In the genomic region with DNA sequence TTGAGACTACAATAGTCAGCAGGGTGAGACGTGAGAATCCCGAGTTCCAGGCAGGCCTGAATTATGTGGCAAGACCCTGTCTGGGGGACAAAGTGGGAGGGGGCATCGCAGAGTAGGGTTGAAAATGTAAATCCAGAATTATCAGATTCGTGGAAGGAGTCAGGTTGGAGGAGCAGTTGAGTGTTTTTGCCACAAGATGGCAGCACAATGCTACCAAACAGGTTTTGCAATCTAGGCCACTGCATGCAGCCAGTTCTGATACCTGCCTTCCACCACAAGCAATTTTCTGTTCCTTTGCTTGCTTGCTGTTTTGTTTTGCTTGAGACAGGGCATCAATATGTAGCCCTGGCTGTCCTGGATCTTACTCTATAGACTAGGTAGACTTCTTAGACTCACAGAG, we compare ENCODE assay signal across 9 mouse cellular contexts. TPM values are rescaled to one million over a fixed set of nuclear protein-coding genes. Genes with fewer than 3 reads are reported as not detected.
DNase-seq lines count a peak whose midpoint lies in the region; ATAC-seq and TF ChIP-seq lines count a peak whose summit lies in the region.
"Had no signal": no experiment of that assay in that cellular context is flagged by ENCODE, and none has a peak within 500 bp of the region (broad histone marks: within the 10 kb centered on the region; RNA-seq: fewer than 3 reads in every experiment).

No protein-coding gene starts in this region.

- H3K27ac ChIP-seq in kidney, embryonic 15.5 days: no peak overlapping the region
- H3K27ac ChIP-seq in forebrain, postnatal 0 days (ENCODE audit: low read depth, low read length): no peak overlapping the region
- no peak overlapping the region for H3K27ac ChIP-seq in midbrain, embryonic 15.5 days
- no peak overlapping the region for H3K27ac ChIP-seq in spleen, adult 2 months (ENCODE audit: insufficient read depth, low read length)
- H3K27ac ChIP-seq: midbrain, embryonic 12.5 days had no signal

- no peak overlapping the region for H3K9ac ChIP-seq in kidney, embryonic 15.5 days
- no peak overlapping the region for H3K9ac ChIP-seq in forebrain, postnatal 0 days
- no peak overlapping the region for H3K9ac ChIP-seq in midbrain, embryonic 15.5 days
- H3K9ac ChIP-seq: midbrain, embryonic 12.5 days had no signal

- H3K4me1 ChIP-seq in kidney, embryonic 15.5 days: peaks cover 8% of the 10 kb centered on the region
- H3K4me1 ChIP-seq in forebrain, postnatal 0 days (ENCODE audit: insufficient read depth): no peaks in the 10 kb centered on the region
- peaks cover 7% of the 10 kb centered on the region for H3K4me1 ChIP-seq in midbrain, embryonic 15.5 days
- no peaks in the 10 kb centered on the region; the same call in 1 of the 2 replicates for H3K4me1 ChIP-seq in spleen, adult 2 months (ENCODE audit: control insufficient read depth, insufficient read depth, insufficient read length)

- peak; percentile 63 for DNase-seq in kidney, adult 11 months
- DNase-seq in cerebellum, adult 11 months: peak; percentile 69
- DNase-seq in forebrain, postnatal 0 days: peak; percentile 87
- DNase-seq in hindlimb bud, embryonic 11.5 days (ENCODE audit: extremely low spot score, low read depth, low spot score): peak; percentile 74
- peak; percentile 74 to 77 for DNase-seq in left cerebral cortex, postnatal 25 days (ENCODE audit: low spot score in 2 of 2)
- DNase-seq in spleen, adult 2 months (ENCODE audit: low read depth in 1 of 2, low spot score in 2 of 2): peak; percentile 60 to 67

- TF ChIP-seq CTCF in forebrain, postnatal 0 days (IDR thresholded peaks at IDR 0.05; ENCODE audit: low read depth): peak; percentile 93
- TF ChIP-seq CTCF in spleen, adult 2 months (IDR thresholded peaks at IDR 0.05; ENCODE audit: extremely low read depth, insufficient read depth, insufficient read length, insufficient replicate concordance): peak; percentile 82; the same call in 1 of the 2 replicates

- peaks cover 41% of the 10 kb centered on the region for H3K36me3 ChIP-seq in kidney, embryonic 15.5 days
- H3K36me3 ChIP-seq in forebrain, postnatal 0 days (ENCODE audit: insufficient read depth): peaks cover 24% of the 10 kb centered on the region
- H3K36me3 ChIP-seq in midbrain, embryonic 15.5 days (replicated peaks): peaks cover 32% of the 10 kb centered on the region
- H3K36me3 ChIP-seq in spleen, adult 2 months (ENCODE audit: control insufficient read depth, insufficient read depth, low read length): peaks cover 3% of the 10 kb centered on the region

- H3K4me3 ChIP-seq in kidney, embryonic 15.5 days (replicated peaks): no peak overlapping the region
- no peak overlapping the region for H3K4me3 ChIP-seq in forebrain, postnatal 0 days (ENCODE audit: low read depth, low read length)
- H3K4me3 ChIP-seq in midbrain, embryonic 15.5 days: no peak overlapping the region
- no peak overlapping the region for H3K4me3 ChIP-seq in spleen, adult 2 months (ENCODE audit: extremely low read depth, insufficient read depth, insufficient read length)
- H3K4me3 ChIP-seq: midbrain, embryonic 12.5 days had no signal

- WGBS in kidney, embryonic 15.5 days: 4% methylated on average over 4 of the region's 4 CpGs
- 5% methylated on average over 4 of the region's 4 CpGs for WGBS in forebrain, postnatal 0 days
- 3% methylated on average over 4 of the region's 4 CpGs for WGBS in midbrain, embryonic 15.5 days
- 9% methylated on average over 4 of the region's 4 CpGs for WGBS in spleen, adult 2 months

- H3K27me3 ChIP-seq in kidney, embryonic 15.5 days: no peaks in the 10 kb centered on the region
- H3K27me3 ChIP-seq in forebrain, postnatal 0 days (ENCODE audit: insufficient read depth, low read length): no peaks in the 10 kb centered on the region
- H3K27me3 ChIP-seq in midbrain, embryonic 15.5 days (replicated peaks): no peaks in the 10 kb centered on the region
- no peaks in the 10 kb centered on the region for H3K27me3 ChIP-seq in spleen, adult 2 months (ENCODE audit: control insufficient read depth, insufficient read depth, low read length)
- H3K27me3 ChIP-seq: midbrain, embryonic 12.5 days had no signal

- H3K4me2 ChIP-seq in kidney, embryonic 15.5 days: no peak overlapping the region
- H3K4me2 ChIP-seq in forebrain, postnatal 0 days (ENCODE audit: low read depth): no peak overlapping the region
- no peak overlapping the region for H3K4me2 ChIP-seq in midbrain, embryonic 15.5 days
- H3K4me2 ChIP-seq: midbrain, embryonic 12.5 days had no signal

- no peak for TF ChIP-seq POLR2A in spleen, adult 2 months (IDR thresholded peaks at IDR 0.05; ENCODE audit: low read depth, low read length)

- no peak for ATAC-seq in kidney, embryonic 15.5 days (replicated peaks; ENCODE audit: low FRiP score)
- ATAC-seq in forebrain, postnatal 0 days: peak; percentile 74
- ATAC-seq in midbrain, embryonic 15.5 days (replicated peaks): 0 out of 2 replicates have a peak, but pooled peaks have one; percentile 15

- intact Hi-C loops in left cerebral cortex, postnatal 25 days (cut with DNase I): loop anchor here (1.0 to 5.0 kb wide), 3 partner anchors 17 to 36 kb away; partner anchors contain the start of gene Capns1

- H3K9me3 ChIP-seq in kidney, embryonic 15.5 days (replicated peaks): no peaks in the 10 kb centered on the region
- no peaks in the 10 kb centered on the region for H3K9me3 ChIP-seq in forebrain, postnatal 0 days (ENCODE audit: low read length)
- no peaks in the 10 kb centered on the region for H3K9me3 ChIP-seq in midbrain, embryonic 15.5 days
- H3K9me3 ChIP-seq: midbrain, embryonic 12.5 days had no signal

RNA-seq across cellular contexts. Expression of gene Cox7a1, which starts 2.6 kb away (rescaled TPM):
- 11.1 and 11.7 TPM in 2 replicates for polyA plus RNA-seq in kidney, embryonic 15.5 days (2015; fragmentation: Nextera tagmentation; extraction: Ambion mirVana)
- total RNA-seq in forebrain, postnatal 0 days (2014; rRNA removed): 1.4 and 1.9 TPM in 2 replicates
- polyA plus RNA-seq in forebrain, postnatal 0 days (2015; fragmentation: Nextera tagmentation; extraction: Ambion mirVana): 4.3 and 4.9 TPM in 2 replicates
- total RNA-seq in left cerebral cortex, postnatal 25 days (2021): 1 to 10 TPM; 5.5 to 6.0 TPM
- 6.5 and 6.8 TPM in 2 replicates for polyA plus RNA-seq in midbrain, embryonic 15.5 days (2015; fragmentation: Nextera tagmentation; extraction: Ambion mirVana)
- 0.43 and 0.52 TPM in 2 replicates for polyA plus RNA-seq in spleen, adult 2 months (2012; rRNA removed)

RNA-seq across cellular contexts. Expression of gene Zfp146, which starts 11.8 kb away (rescaled TPM):
- polyA plus RNA-seq in kidney, embryonic 15.5 days (2015; fragmentation: Nextera tagmentation; extraction: Ambion mirVana): 17.8 and 20.2 TPM in 2 replicates
- total RNA-seq in forebrain, postnatal 0 days (2014; rRNA removed): 72.9 and 87.3 TPM in 2 replicates
- 6.6 and 8.7 TPM in 2 replicates for polyA plus RNA-seq in forebrain, postnatal 0 days (2015; fragmentation: Nextera tagmentation; extraction: Ambion mirVana)
- 10 to 100 TPM; 48.5 to 49.7 TPM for total RNA-seq in left cerebral cortex, postnatal 25 days (2021)
- 13.7 and 15.4 TPM in 2 replicates for polyA plus RNA-seq in midbrain, embryonic 15.5 days (2015; fragmentation: Nextera tagmentation; extraction: Ambion mirVana)
- 7.3 and 8.8 TPM in 2 replicates for polyA plus RNA-seq in spleen, adult 2 months (2012; rRNA removed)

RNA-seq across cellular contexts. Expression of gene Capns1, which starts 17.3 kb away (rescaled TPM):
- polyA plus RNA-seq in kidney, embryonic 15.5 days (2015; fragmentation: Nextera tagmentation; extraction: Ambion mirVana): 90.8 and 98.8 TPM in 2 replicates
- 162 and 176 TPM in 2 replicates for total RNA-seq in forebrain, postnatal 0 days (2014; rRNA removed)
- polyA plus RNA-seq in forebrain, postnatal 0 days (2015; fragmentation: Nextera tagmentation; extraction: Ambion mirVana): 59.3 and 65.9 TPM in 2 replicates
- total RNA-seq in left cerebral cortex, postnatal 25 days (2021): 100 to 1,000 TPM; 180 to 183 TPM
- polyA plus RNA-seq in midbrain, embryonic 15.5 days (2015; fragmentation: Nextera tagmentation; extraction: Ambion mirVana): 69.8 and 81.5 TPM in 2 replicates
- 414 and 469 TPM in 2 replicates for polyA plus RNA-seq in spleen, adult 2 months (2012; rRNA removed)

RNA-seq across cellular contexts. Expression of gene Polr2i, which starts 50.4 kb away (rescaled TPM):
- polyA plus RNA-seq in kidney, embryonic 15.5 days (2015; fragmentation: Nextera tagmentation; extraction: Ambion mirVana): 148 and 152 TPM in 2 replicates
- 71.0 and 80.9 TPM in 2 replicates for total RNA-seq in forebrain, postnatal 0 days (2014; rRNA removed)
- polyA plus RNA-seq in forebrain, postnatal 0 days (2015; fragmentation: Nextera tagmentation; extraction: Ambion mirVana): 186 and 247 TPM in 2 replicates
- 10 to 100 TPM; 57.6 to 59.5 TPM for total RNA-seq in left cerebral cortex, postnatal 25 days (2021)
- polyA plus RNA-seq in midbrain, embryonic 15.5 days (2015; fragmentation: Nextera tagmentation; extraction: Ambion mirVana): 175 and 188 TPM in 2 replicates
- polyA plus RNA-seq in spleen, adult 2 months (2012; rRNA removed): 51.5 and 60.8 TPM in 2 replicates

RNA-seq across cellular contexts. Expression of gene Tbcb, which starts 50.8 kb away (rescaled TPM):
- polyA plus RNA-seq in kidney, embryonic 15.5 days (2015; fragmentation: Nextera tagmentation; extraction: Ambion mirVana): 174 and 190 TPM in 2 replicates
- total RNA-seq in forebrain, postnatal 0 days (2014; rRNA removed): 151 and 204 TPM in 2 replicates
- polyA plus RNA-seq in forebrain, postnatal 0 days (2015; fragmentation: Nextera tagmentation; extraction: Ambion mirVana): 475 and 558 TPM in 2 replicates
- total RNA-seq in left cerebral cortex, postnatal 25 days (2021): 100 to 1,000 TPM; 130 to 143 TPM
- polyA plus RNA-seq in midbrain, embryonic 15.5 days (2015; fragmentation: Nextera tagmentation; extraction: Ambion mirVana): 429 and 432 TPM in 2 replicates
- polyA plus RNA-seq in spleen, adult 2 months (2012; rRNA removed): 21.5 and 24.6 TPM in 2 replicates
